27 mouse cellular contexts compared by ENCODE assay signal in the genomic region with DNA sequence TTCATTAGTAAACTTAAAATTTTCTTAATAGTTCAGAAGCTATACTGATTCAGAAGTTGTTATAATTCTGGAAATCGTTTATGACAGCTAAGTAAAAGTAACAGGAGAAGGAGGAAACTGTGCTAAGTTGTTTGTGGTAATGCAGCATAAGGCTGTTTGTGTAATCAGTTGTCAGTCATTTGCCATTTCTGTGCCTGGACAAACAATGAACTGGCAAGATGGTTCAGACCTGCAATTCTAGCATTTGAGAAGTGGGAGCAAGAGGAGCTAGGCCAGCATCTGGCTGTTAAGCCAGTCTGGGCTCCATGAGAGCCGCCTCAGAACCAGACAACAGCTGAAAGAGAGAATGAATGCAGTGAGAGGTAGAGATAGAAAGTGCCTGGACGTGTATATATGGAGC. TPM values are rescaled to one million over a fixed set of nuclear protein-coding genes. Genes with fewer than 3 reads are reported as not detected.
A peak's percentile ranks its signal among the peaks of the same experiment; 100 is the strongest.
DNase-seq lines count a peak whose midpoint lies in the region; ATAC-seq and TF ChIP-seq lines count a peak whose summit lies in the region.
"Had no signal": no experiment of that assay in that cellular context is flagged by ENCODE, and none has a peak within 500 bp of the region (broad histone marks: within the 10 kb centered on the region; RNA-seq: fewer than 3 reads in every experiment).

No protein-coding gene starts in this region.

- ATAC-seq in liver, postnatal 0 days, result no peak
- ATAC-seq in liver, embryonic 11.5 days (replicated peaks; ENCODE audit: low FRiP score), result no peak
- ATAC-seq: hindbrain, postnatal 0 days; intestine, embryonic 15.5 days had no signal

- H3K9ac ChIP-seq in liver, postnatal 0 days (replicated peaks), result no peak overlapping the region
- no peak overlapping the region for H3K9ac ChIP-seq in liver, embryonic 11.5 days (ENCODE audit: low read depth, low read length)
- H3K9ac ChIP-seq in CH12.LX (ENCODE audit: insufficient read depth, low read depth), result 0 out of 2 replicates have a peak overlapping the region, but pooled peaks have one; percentile 18
- H3K9ac ChIP-seq: embryonic facial prominence, embryonic 15.5 days; forebrain, embryonic 12.5 days; heart, embryonic 15.5 days; hindbrain, embryonic 12.5 days; intestine, embryonic 15.5 days; limb, embryonic 15.5 days; midbrain, embryonic 12.5 days had no signal

- dilution Hi-C loops in CH12.LX (cut with MboI; ENCODE audit: extremely low pct_ligation_motif_present, extremely low pct_unique_long_range_greater_than_20kb, low sequenced_read_pairs), result no loop called here

- no peak for TF ChIP-seq CTCF in liver, postnatal 0 days (IDR thresholded peaks at IDR 0.05; ENCODE audit: low read depth)
- no peak for TF ChIP-seq CTCF in CH12.LX (conservative IDR thresholded peaks at IDR 0.05 in 1 of 2, IDR thresholded peaks at IDR 0.05 in 1 of 2; ENCODE audit: low read depth in 2 of 2, low read length in 2 of 2)

- H3K79me2 ChIP-seq in CH12.LX (replicated peaks; ENCODE audit: control insufficient read depth, extremely low read depth, insufficient read depth, poor library complexity, severe bottlenecking) (peaks cover 42% of the 10 kb centered on the region), myocyte (ENCODE audit: control insufficient read depth, insufficient read depth) (peaks cover 80% of the 10 kb centered on the region)

- no peak overlapping the region for H3K4me3 ChIP-seq in liver, postnatal 0 days (ENCODE audit: low read depth, low read length)
- no peak overlapping the region for H3K4me3 ChIP-seq in liver, embryonic 11.5 days (ENCODE audit: low read depth, low read length)
- H3K4me3 ChIP-seq in CH12.LX (replicated peaks in 1 of 3; ENCODE audit: low read depth in 2 of 3, low read length in 2 of 3, poor library complexity in 1 of 3), result no peak overlapping the region
- H3K4me3 ChIP-seq in myocyte, result no peak overlapping the region
- H3K4me3 ChIP-seq: embryonic facial prominence, embryonic 10.5 days; embryonic facial prominence, embryonic 15.5 days; forebrain, embryonic 12.5 days; heart, adult 2 months; heart, embryonic 15.5 days; hindbrain, embryonic 12.5 days; intestine, embryonic 15.5 days; layer of hippocampus, adult 2 months; limb, embryonic 15.5 days; midbrain, embryonic 12.5 days had no signal

- 0 out of 2 replicates have a peak overlapping the region, but pooled peaks have one; percentile 11 for H3K4me2 ChIP-seq in liver, postnatal 0 days (ENCODE audit: low read depth, low read length)
- no peak overlapping the region for H3K4me2 ChIP-seq in liver, embryonic 11.5 days
- peak overlapping the region; percentile 22; the same call in 1 of the 2 replicates for H3K4me2 ChIP-seq in CH12.LX (ENCODE audit: insufficient read depth, low read depth, poor library complexity, severe bottlenecking)
- peak overlapping the region; percentile 43 for H3K4me2 ChIP-seq in myocyte (ENCODE audit: low read depth)
- H3K4me2 ChIP-seq: embryonic facial prominence, embryonic 15.5 days; forebrain, embryonic 12.5 days; heart, embryonic 15.5 days; hindbrain, embryonic 12.5 days; intestine, embryonic 15.5 days; limb, embryonic 15.5 days; midbrain, embryonic 12.5 days had no signal

- H3ac ChIP-seq in myocyte (ENCODE audit: control insufficient read depth, insufficient read length), result no peak overlapping the region

- TF ChIP-seq POLR2A in CH12.LX (IDR thresholded peaks at IDR 0.05; ENCODE audit: low read depth, low read length) (no peak), myocyte (IDR thresholded peaks at IDR 0.05; ENCODE audit: insufficient read length, low read depth) (no peak)

- DNase-seq in gastrocnemius, postnatal 25 days, result peak; percentile 5
- no peak for DNase-seq in gastrocnemius, postnatal 4 days (ENCODE audit: low spot score in 2 of 2)
- no peak for DNase-seq in liver, postnatal 0 days
- no peak for DNase-seq in liver, embryonic 11.5 days (ENCODE audit: low spot score)
- DNase-seq in CH12.LX (ENCODE audit: extremely low read depth), result no peak
- no peak for DNase-seq in layer of hippocampus, adult 9-11 months
- DNase-seq: adrenal gland, postnatal 14 days; B cell, adult 2 months; cerebellum, adult 18-20 months; cerebellum, postnatal 14 days; gastrocnemius, postnatal 36 days; heart, adult 2 months; kidney, adult 2 months; kidney, postnatal 36 days; thymus, postnatal 4 days had no signal

- H3K36me3 ChIP-seq in liver, postnatal 0 days (replicated peaks; ENCODE audit: insufficient read depth, low read length), result no peaks in the 10 kb centered on the region
- H3K36me3 ChIP-seq in liver, embryonic 11.5 days (ENCODE audit: control insufficient read depth, insufficient read depth, low read length), result no peaks in the 10 kb centered on the region
- no peaks in the 10 kb centered on the region for H3K36me3 ChIP-seq in CH12.LX (replicated peaks in 1 of 2; ENCODE audit: control insufficient read depth in 1 of 2, insufficient read depth in 1 of 2, low read length in 1 of 2)
- no peaks in the 10 kb centered on the region for H3K36me3 ChIP-seq in myocyte (ENCODE audit: control insufficient read depth, insufficient read depth)
- H3K36me3 ChIP-seq: embryonic facial prominence, embryonic 10.5 days; embryonic facial prominence, embryonic 15.5 days; forebrain, embryonic 12.5 days; heart, embryonic 15.5 days; hindbrain, embryonic 12.5 days; intestine, embryonic 15.5 days; limb, embryonic 15.5 days; midbrain, embryonic 12.5 days had no signal

- TF ChIP-seq EP300 in liver, postnatal 0 days (IDR thresholded peaks at IDR 0.05; ENCODE audit: low read depth), result no peak
- no peak for TF ChIP-seq EP300 in CH12.LX (IDR thresholded peaks at IDR 0.05; ENCODE audit: low read length)

- H3K4me1 ChIP-seq in liver, postnatal 0 days (ENCODE audit: insufficient read depth), result peaks cover 26% of the 10 kb centered on the region
- peaks cover 9% of the 10 kb centered on the region; the same call in 1 of the 2 replicates for H3K4me1 ChIP-seq in liver, embryonic 11.5 days (replicated peaks; ENCODE audit: control insufficient read depth, insufficient read depth, low read length)
- peaks cover 9 to 45% of the 10 kb centered on the region in 2 experiments for H3K4me1 ChIP-seq in CH12.LX (ENCODE audit: control insufficient read depth in 1 of 2, insufficient read depth in 2 of 2)

- no peak for TF ChIP-seq RAD21 in CH12.LX (IDR thresholded peaks at IDR 0.05; ENCODE audit: low read depth, low read length)

- H3K9me3 ChIP-seq in liver, postnatal 0 days (ENCODE audit: low read length), result no peaks in the 10 kb centered on the region
- no peaks in the 10 kb centered on the region for H3K9me3 ChIP-seq in liver, embryonic 11.5 days (ENCODE audit: control insufficient read depth, low read length)
- no peaks in the 10 kb centered on the region for H3K9me3 ChIP-seq in CH12.LX (replicated peaks; ENCODE audit: low read length)
- H3K9me3 ChIP-seq: embryonic facial prominence, embryonic 10.5 days; embryonic facial prominence, embryonic 15.5 days; forebrain, embryonic 12.5 days; G1E; heart, embryonic 15.5 days; hindbrain, embryonic 12.5 days; intestine, embryonic 15.5 days; limb, embryonic 15.5 days; midbrain, embryonic 12.5 days had no signal

- H3K27me3 ChIP-seq in liver, postnatal 0 days (ENCODE audit: insufficient read depth, low read length), result no peaks in the 10 kb centered on the region
- no peaks in the 10 kb centered on the region for H3K27me3 ChIP-seq in liver, embryonic 11.5 days (replicated peaks; ENCODE audit: control insufficient read depth, insufficient read depth, low read length)
- H3K27me3 ChIP-seq in CH12.LX (replicated peaks) (no peaks in the 10 kb centered on the region), myocyte (ENCODE audit: control insufficient read depth, insufficient read depth, insufficient read length) (no peaks in the 10 kb centered on the region)
- H3K27me3 ChIP-seq: embryonic facial prominence, embryonic 15.5 days; forebrain, embryonic 12.5 days; heart, embryonic 15.5 days; hindbrain, embryonic 12.5 days; intestine, embryonic 15.5 days; limb, embryonic 15.5 days; midbrain, embryonic 12.5 days had no signal

- 64% methylated on average over 3 of the region's 3 CpGs for WGBS in liver, postnatal 0 days (ENCODE audit: insufficient replicate concordance)
- 77% methylated on average over 3 of the region's 3 CpGs for WGBS in liver, embryonic 11.5 days

- in situ Hi-C loops in CH12.LX (cut with MboI; ENCODE audit: low pct_ligation_motif_present, low pct_unique_long_range_greater_than_20kb, low sequenced_read_pairs), result no loop called here

- no peak overlapping the region; the same call in 1 of the 2 replicates for H3K27ac ChIP-seq in liver, postnatal 0 days (ENCODE audit: low read depth)
- H3K27ac ChIP-seq in liver, embryonic 11.5 days (ENCODE audit: low read depth, low read length), result no peak overlapping the region
- H3K27ac ChIP-seq in CH12.LX (ENCODE audit: insufficient read depth, low read depth), result no peak overlapping the region
- H3K27ac ChIP-seq: embryonic facial prominence, embryonic 10.5 days; embryonic facial prominence, embryonic 15.5 days; forebrain, embryonic 12.5 days; heart, adult 2 months; heart, embryonic 15.5 days; hindbrain, embryonic 12.5 days; hindbrain, postnatal 0 days; intestine, embryonic 15.5 days; layer of hippocampus, adult 2 months; limb, embryonic 15.5 days; midbrain, embryonic 12.5 days had no signal

TF ChIP-seq in CH12.LX, 34 proteins besides CTCF, POLR2A, EP300 and RAD21 (continues in another document):
- TF ChIP-seq TBP (conservative IDR thresholded peaks at IDR 0.05; ENCODE audit: low read depth, low read length) (no peak), SIN3A (IDR thresholded peaks at IDR 0.05; ENCODE audit: low read length) (no peak), PAX5 (IDR thresholded peaks at IDR 0.05; ENCODE audit: low read length) (no peak), BHLHE40 (IDR thresholded peaks at IDR 0.05; ENCODE audit: low read depth, low read length) (no peak), JUN (IDR thresholded peaks at IDR 0.05; ENCODE audit: insufficient read depth, low read depth, low read length) (no peak), ZNF384 (IDR thresholded peaks at IDR 0.05; ENCODE audit: low read depth, low read length) (no peak)

TF ChIP-seq in myocyte, 11 proteins besides CTCF, POLR2A, EP300 and RAD21:
- TF ChIP-seq E2F4 (IDR thresholded peaks at IDR 0.05; ENCODE audit: insufficient read depth) (no peak), MYOG (IDR thresholded peaks at IDR 0.05; ENCODE audit: control insufficient read depth in 1 of 3, insufficient read depth in 1 of 3, insufficient read length in 2 of 3, low read depth in 2 of 3) (peak in 1 of 3 experiments; percentile 5)

RNA-seq across cellular contexts. Expression of a gene that starts 3.5 kb away (rescaled TPM):
- 10 to 100 TPM; 39.6 to 44.9 TPM for total RNA-seq in gastrocnemius, postnatal 25 days (2021)
- total RNA-seq in gastrocnemius, postnatal 4 days (2021), result 10 to 100 TPM; 29.4 to 34.2 TPM
- 10.4 and 10.6 TPM in 2 replicates for polyA plus RNA-seq in liver, postnatal 0 days (2015; fragmentation: Nextera tagmentation; extraction: Ambion mirVana)
- polyA plus RNA-seq in liver, embryonic 11.5 days (2014; fragmentation: Nextera tagmentation; extraction: Ambion mirVana), result 13.9 and 16.6 TPM in 2 replicates
- total RNA-seq in CH12.LX (2012; rRNA removed), result 7.0 and 7.6 TPM in 2 replicates
- 11.2 and 12.2 TPM in 2 replicates for total RNA-seq in CH12.LX (2014; rRNA removed)
- 11.4 and 13.5 TPM in 2 replicates for polyA plus RNA-seq in CH12.LX (2012; ENCODE audit: insufficient read length, low read depth)
- polyA plus RNA-seq in myocyte (2012; fragmentation: generic; extraction: Trizol), result 7.4 TPM
